ENCODE assay signal across 25 mouse cellular contexts in genomic region chr16:5295238-5295637, GRCm38 (mm10). TPM values are rescaled to one million over a fixed set of nuclear protein-coding genes. Genes with fewer than 3 reads are reported as not detected.
A peak's percentile ranks its signal among the peaks of the same experiment; 100 is the strongest.
DNase-seq lines count a peak whose midpoint lies in the region; ATAC-seq and TF ChIP-seq lines count a peak whose summit lies in the region.
"Had no signal": no experiment of that assay in that cellular context is flagged by ENCODE, and none has a peak within 500 bp of the region (broad histone marks: within the 10 kb centered on the region; RNA-seq: fewer than 3 reads in every experiment).

No protein-coding gene starts in this region.

- H3K27me3 ChIP-seq in heart, embryonic 10.5 days (ENCODE audit: insufficient read depth, poor library complexity, severe bottlenecking): no peaks in the 10 kb centered on the region
- H3K27me3 ChIP-seq in intestine, postnatal 0 days (replicated peaks; ENCODE audit: control insufficient read depth, insufficient read depth, low read length): no peaks in the 10 kb centered on the region
- H3K27me3 ChIP-seq: forebrain, embryonic 12.5 days; hindbrain, embryonic 13.5 days; liver, embryonic 12.5 days; neural tube, embryonic 12.5 days had no signal

- no peak overlapping the region for H3K4me3 ChIP-seq in heart, embryonic 10.5 days
- no peak overlapping the region for H3K4me3 ChIP-seq in intestine, postnatal 0 days (ENCODE audit: low read depth, low read length)
- H3K4me3 ChIP-seq: erythroblast, embryonic 14.5 days; forebrain, embryonic 12.5 days; hindbrain, embryonic 13.5 days; liver, embryonic 12.5 days; myocyte; neural tube, embryonic 12.5 days had no signal

- peak; percentile 63 for DNase-seq in heart, embryonic 10.5 days (ENCODE audit: low spot score)
- no peak for DNase-seq in heart, postnatal 25 days (ENCODE audit: low spot score)
- DNase-seq in adrenal gland, adult 2 months: peak; percentile 76
- DNase-seq in adrenal gland, postnatal 25 days: peak; percentile 33
- DNase-seq in B cell, adult 2 months: no peak
- no peak for DNase-seq in urinary bladder, adult 2 months (ENCODE audit: low spot score)
- DNase-seq in right cerebral cortex, adult 18-20 months: no peak
- DNase-seq: cerebellum, adult 11 months; cerebellum, postnatal 10 days; gastrocnemius, postnatal 10 days; kidney, adult 2 months; kidney, postnatal 36 days; liver, postnatal 0 days; lung, postnatal 36 days; thymus, postnatal 14 days had no signal

- TF ChIP-seq CTCF in intestine, postnatal 0 days (IDR thresholded peaks at IDR 0.05; ENCODE audit: low read depth): no peak

- peak; percentile 71 for ATAC-seq in intestine, postnatal 0 days
- ATAC-seq: CD4-positive, CD25-positive, alpha-beta regulatory T cell, adult 4 months; liver, embryonic 12.5 days; liver, postnatal 0 days had no signal

- no peaks in the 10 kb centered on the region for H3K4me1 ChIP-seq in heart, embryonic 10.5 days
- no peaks in the 10 kb centered on the region for H3K4me1 ChIP-seq in intestine, postnatal 0 days (replicated peaks; ENCODE audit: control insufficient read depth, insufficient read depth, low read length)
- H3K4me1 ChIP-seq: forebrain, embryonic 12.5 days; hindbrain, embryonic 13.5 days; liver, embryonic 12.5 days; neural tube, embryonic 12.5 days had no signal

- no peak overlapping the region for H3K4me2 ChIP-seq in intestine, postnatal 0 days (replicated peaks; ENCODE audit: low read depth)
- H3K4me2 ChIP-seq: forebrain, embryonic 12.5 days; heart, embryonic 11.5 days; hindbrain, embryonic 13.5 days; liver, embryonic 12.5 days; midbrain, embryonic 11.5 days; neural tube, embryonic 12.5 days had no signal

- H3K36me3 ChIP-seq in heart, embryonic 10.5 days: no peaks in the 10 kb centered on the region
- H3K36me3 ChIP-seq in intestine, postnatal 0 days (ENCODE audit: control insufficient read depth, insufficient read depth): no peaks in the 10 kb centered on the region
- H3K36me3 ChIP-seq: forebrain, embryonic 12.5 days; hindbrain, embryonic 13.5 days; liver, embryonic 12.5 days; neural tube, embryonic 12.5 days had no signal

- H3K27ac ChIP-seq in heart, embryonic 10.5 days: no peak overlapping the region
- no peak overlapping the region for H3K27ac ChIP-seq in intestine, postnatal 0 days (ENCODE audit: low read depth, low read length)
- H3K27ac ChIP-seq: forebrain, embryonic 12.5 days; hindbrain, embryonic 13.5 days; liver, embryonic 12.5 days; neural tube, embryonic 12.5 days had no signal

- intact Hi-C loops in heart, postnatal 25 days (cut with DNase I): no loop called here

- no peak overlapping the region for H3K9ac ChIP-seq in intestine, postnatal 0 days (ENCODE audit: low read depth, low read length)
- H3K9ac ChIP-seq: forebrain, embryonic 12.5 days; hindbrain, embryonic 13.5 days; liver, embryonic 12.5 days; liver, postnatal 0 days; neural tube, embryonic 12.5 days had no signal

- 73% methylated on average over 5 of the region's 5 CpGs for WGBS in heart, embryonic 10.5 days
- 41% methylated on average over 5 of the region's 5 CpGs for WGBS in intestine, postnatal 0 days

- H3K9me3 ChIP-seq in heart, embryonic 10.5 days: no peaks in the 10 kb centered on the region
- no peaks in the 10 kb centered on the region for H3K9me3 ChIP-seq in intestine, postnatal 0 days (ENCODE audit: control insufficient read depth)
- H3K9me3 ChIP-seq: forebrain, embryonic 12.5 days; hindbrain, embryonic 13.5 days; liver, embryonic 12.5 days; neural tube, embryonic 12.5 days had no signal

RNA-seq across cellular contexts. Expression of gene Eef2kmt, which starts 39.5 kb away (rescaled TPM):
- polyA plus RNA-seq in heart, embryonic 10.5 days (2016; fragmentation: Nextera tagmentation; extraction: Ambion mirVana): 23.3 and 24.8 TPM in 2 replicates
- total RNA-seq in heart, postnatal 25 days (2021): 1 to 10 TPM; 8.7 to 9.7 TPM
- 10 to 100 TPM; 21.7 to 30.9 TPM for total RNA-seq in adrenal gland, adult 2 months (2021)
- polyA plus RNA-seq in adrenal gland, adult 2 months (2012; rRNA removed): 72.7 and 79.6 TPM in 2 replicates
- total RNA-seq in adrenal gland, postnatal 25 days (2021): 30.2 and 35.6 TPM in 2 replicates
- polyA plus RNA-seq in intestine, postnatal 0 days (2015; fragmentation: Nextera tagmentation; extraction: Ambion mirVana): 17.9 and 18.5 TPM in 2 replicates
- polyA plus RNA-seq in urinary bladder, adult 2 months (2012; rRNA removed): 34.0 and 41.0 TPM in 2 replicates

Comparison
In these comparisons a context has a peak if more than half of its experiments do, and no peak if none do; other contexts are left out.
1. DNase-seq: peak in heart, embryonic 10.5 days (single experiment), adrenal gland, adult 2 months (single experiment) and adrenal gland, postnatal 25 days (single experiment); none in heart, postnatal 25 days (single experiment), B cell, adult 2 months (0 of 2), urinary bladder, adult 2 months (single experiment) and right cerebral cortex, adult 18-20 months (single experiment).